Mouse (Mus musculus): ENCODE results near the gene Pak6. TPM values are rescaled to one million over a fixed set of nuclear protein-coding genes. Genes with fewer than 3 reads are reported as not detected.

The Pak6 gene
- polyA plus RNA-seq, 1 experiment: not detected

DNA sequence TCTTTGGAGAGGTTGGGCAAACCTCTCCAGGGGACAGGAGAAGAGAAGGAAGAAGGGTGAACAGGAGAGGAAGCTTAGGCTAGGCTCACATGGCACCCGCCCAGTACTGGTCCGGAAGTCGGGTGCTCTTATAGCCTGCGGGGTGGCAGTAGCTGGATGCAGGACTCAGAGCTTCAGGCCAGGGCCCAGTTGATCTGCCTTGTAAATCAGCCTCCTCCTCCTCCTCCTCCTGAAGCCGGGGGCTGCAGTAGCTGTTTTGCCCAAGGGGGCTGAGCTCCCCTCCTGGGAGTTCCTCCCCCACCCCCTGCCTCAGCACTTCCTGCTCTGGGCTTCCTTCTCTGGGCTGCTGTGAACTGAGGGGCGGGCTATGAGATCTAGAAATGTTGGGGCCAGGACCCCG is 65.2 kb downstream of the Pak6 start, which contains the start of gene Plcb2:
Gene Plcb2, minus strand, starts transcription at position 102 of the 400 bp plus-strand sequence.
- 45% methylated on average over 7 of the region's 7 CpGs for WGBS
- TF ChIP-seq CTCF (IDR thresholded peaks at IDR 0.05; ENCODE audit: insufficient read depth, low read depth, low read length) (no peak), POLR2A (IDR thresholded peaks at IDR 0.05; ENCODE audit: insufficient read depth, low read depth, low read length) (no peak)
- Histone ChIP-seq H3K4me3 (ENCODE audit: insufficient read depth, low read depth, low read length) (no peak within 1 kb of the TSS), H3K4me1 (ENCODE audit: control insufficient read depth, insufficient read depth, low read length) (peaks cover 24% of the 10 kb centered on the region), H3K27ac (ENCODE audit: insufficient read depth, low read depth, low read length) (no peak within 1 kb of the TSS)

DNA sequence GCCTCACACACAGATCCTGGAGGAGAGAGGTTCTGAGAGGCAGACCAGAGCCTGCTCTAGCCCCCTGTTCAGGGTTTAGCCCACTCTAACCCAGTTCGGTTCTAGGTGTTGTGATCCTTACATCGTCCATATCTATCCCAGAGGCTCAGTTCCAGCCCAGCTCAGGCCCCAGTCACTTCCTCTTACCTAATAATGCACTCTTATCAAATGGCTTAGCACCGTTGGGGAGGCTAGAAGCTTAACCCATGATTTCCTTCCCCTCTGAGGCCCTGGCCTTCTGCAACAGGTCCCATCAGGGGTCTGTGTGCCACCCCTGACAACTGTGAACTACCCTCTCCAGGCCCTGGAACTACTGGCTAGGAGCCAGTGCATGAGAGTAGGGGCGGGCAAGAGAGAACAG is 66.1 kb downstream of the Pak6 start:
- WGBS: 79% methylated on average over 4 of the region's 4 CpGs
- TF ChIP-seq POLR2A (IDR thresholded peaks at IDR 0.05; ENCODE audit: insufficient read depth, low read depth, low read length) (no peak), CTCF (IDR thresholded peaks at IDR 0.05; ENCODE audit: insufficient read depth, low read depth, low read length) (no peak)

DNA sequence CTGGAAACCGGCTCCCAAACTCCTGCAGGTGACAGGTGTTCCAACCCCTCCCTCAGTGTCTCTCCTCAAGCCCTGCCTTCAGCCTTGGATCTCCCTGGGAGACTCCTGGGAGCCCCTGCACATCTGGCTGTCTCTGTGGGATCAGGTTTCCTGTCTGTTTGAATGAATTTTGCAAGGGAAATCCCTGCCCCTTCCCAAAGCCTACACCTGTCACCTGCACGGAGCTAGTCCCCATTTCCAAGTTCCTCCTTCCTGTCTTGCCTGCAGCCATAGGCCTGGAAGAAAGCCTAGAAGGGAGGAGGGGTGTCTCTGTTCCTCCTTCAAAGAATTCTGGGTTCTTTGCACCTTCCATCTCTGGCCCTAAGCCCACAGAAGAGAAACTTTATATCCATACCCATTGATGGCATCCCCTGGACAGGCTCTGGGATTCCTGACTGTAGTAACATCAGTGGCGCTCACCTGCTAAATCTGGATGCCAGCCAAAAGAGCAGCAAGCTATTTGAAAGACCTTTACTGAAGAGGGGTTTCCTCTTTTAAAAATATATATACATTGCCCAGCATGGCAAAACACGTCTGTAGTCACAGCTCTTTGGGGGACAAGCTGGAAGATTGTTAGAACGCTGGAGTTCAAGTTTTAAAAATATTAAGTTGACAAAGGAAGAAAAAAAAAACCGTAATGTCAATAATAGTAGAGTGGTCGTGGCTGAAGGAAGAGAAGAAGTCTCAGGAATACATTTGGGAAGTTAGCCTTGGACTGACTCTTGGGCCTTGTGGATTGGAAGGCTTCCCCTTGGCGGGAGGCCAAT is 66.9 kb downstream of the Pak6 start:
- no peak overlapping the region for H3K4me3 ChIP-seq (ENCODE audit: insufficient read depth, low read depth, low read length)
- TF ChIP-seq CTCF (IDR thresholded peaks at IDR 0.05; ENCODE audit: insufficient read depth, low read depth, low read length) (no peak), POLR2A (IDR thresholded peaks at IDR 0.05; ENCODE audit: insufficient read depth, low read depth, low read length) (no peak)
- 35% methylated on average over 8 of the region's 8 CpGs for WGBS
- peaks cover 22% of the 10 kb centered on the region for H3K4me1 ChIP-seq (ENCODE audit: control insufficient read depth, insufficient read depth, low read length)
- no peak overlapping the region for H3K27ac ChIP-seq (ENCODE audit: insufficient read depth, low read depth, low read length)

More for the DNA sequence above, 66.1 kb downstream of the Pak6 start:
- no peak overlapping the region for H3K4me3 ChIP-seq (ENCODE audit: insufficient read depth, low read depth, low read length)
- H3K27ac ChIP-seq (ENCODE audit: insufficient read depth, low read depth, low read length): no peak overlapping the region
- peaks cover 22% of the 10 kb centered on the region for H3K4me1 ChIP-seq (ENCODE audit: control insufficient read depth, insufficient read depth, low read length)

DNA sequence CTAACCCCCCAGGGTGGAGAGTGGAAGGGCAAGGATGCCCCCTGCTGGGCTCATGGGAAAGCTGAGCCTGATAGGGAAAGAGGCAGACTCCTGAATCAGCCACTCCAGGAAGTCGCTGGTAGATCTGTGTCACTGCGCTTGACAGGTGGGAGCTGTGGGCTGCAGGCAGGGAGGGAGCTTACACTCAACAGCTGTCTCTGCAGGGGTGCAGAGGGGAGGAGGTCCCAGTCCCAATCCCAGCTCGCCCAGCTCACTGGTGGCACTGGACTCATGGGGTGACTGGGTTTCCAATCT is 67.5 kb downstream of the Pak6 start:
- H3K4me1 ChIP-seq (ENCODE audit: control insufficient read depth, insufficient read depth, low read length): peaks cover 22% of the 10 kb centered on the region
- no peak overlapping the region for H3K27ac ChIP-seq (ENCODE audit: insufficient read depth, low read depth, low read length)
- WGBS: 10% methylated on average over 3 of the region's 3 CpGs
- no peak overlapping the region for H3K4me3 ChIP-seq (ENCODE audit: insufficient read depth, low read depth, low read length)
- peak; percentile 90 for TF ChIP-seq CTCF (IDR thresholded peaks at IDR 0.05; ENCODE audit: insufficient read depth, low read depth, low read length)
- TF ChIP-seq POLR2A (IDR thresholded peaks at IDR 0.05; ENCODE audit: insufficient read depth, low read depth, low read length): no peak

DNA sequence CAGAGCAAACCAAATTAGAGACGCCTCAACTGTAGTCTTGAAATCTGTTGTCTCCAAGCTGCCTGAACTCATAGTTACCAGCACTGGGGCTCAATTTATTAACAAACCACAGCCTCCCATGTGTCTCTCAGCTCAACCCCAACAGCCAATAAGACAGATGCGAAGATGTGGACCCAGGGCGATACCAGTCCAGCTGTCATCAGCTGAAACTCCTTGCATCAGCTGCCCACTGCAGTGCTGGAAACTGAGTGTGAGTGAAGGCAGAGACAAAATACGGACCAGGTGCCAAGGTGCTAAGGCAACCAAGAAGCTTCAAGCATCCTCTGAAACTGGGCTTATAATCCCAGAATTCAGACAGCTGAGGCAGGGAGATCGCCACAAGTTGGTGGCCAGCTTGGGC is 68.9 kb downstream of the Pak6 start:
- Histone ChIP-seq H3K4me3 (ENCODE audit: insufficient read depth, low read depth, low read length) (no peak overlapping the region), H3K4me1 (ENCODE audit: control insufficient read depth, insufficient read depth, low read length) (peaks cover 22% of the 10 kb centered on the region), H3K27ac (ENCODE audit: insufficient read depth, low read depth, low read length) (no peak overlapping the region)
- no peak for TF ChIP-seq CTCF (IDR thresholded peaks at IDR 0.05; ENCODE audit: insufficient read depth, low read depth, low read length)
- TF ChIP-seq POLR2A (IDR thresholded peaks at IDR 0.05; ENCODE audit: insufficient read depth, low read depth, low read length): no peak
- WGBS: 70% methylated on average over 5 of the region's 5 CpGs

DNA sequence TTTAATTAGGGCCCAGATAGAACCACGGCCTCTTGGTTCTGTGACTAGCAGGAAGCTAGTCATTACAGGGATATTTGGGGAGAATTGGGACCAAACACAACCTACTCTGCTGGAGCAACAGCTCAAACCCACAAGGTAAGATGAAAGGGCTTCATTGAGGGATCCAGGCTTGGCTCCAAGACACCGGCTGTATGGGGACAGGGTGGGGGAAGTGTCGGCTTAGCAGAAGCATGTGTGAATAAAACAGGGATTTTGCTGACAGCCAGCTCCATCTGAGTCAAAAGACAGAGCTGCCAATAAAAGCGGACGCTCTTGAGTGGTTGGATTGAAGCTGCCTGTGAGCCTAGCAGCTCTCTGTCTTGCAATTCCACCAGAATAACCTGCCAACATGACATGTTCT is 70.2 kb downstream of the Pak6 start:
- 48% methylated on average over 5 of the region's 5 CpGs for WGBS
- TF ChIP-seq CTCF (IDR thresholded peaks at IDR 0.05; ENCODE audit: insufficient read depth, low read depth, low read length) (no peak), POLR2A (IDR thresholded peaks at IDR 0.05; ENCODE audit: insufficient read depth, low read depth, low read length) (no peak)
- Histone ChIP-seq H3K4me3 (ENCODE audit: insufficient read depth, low read depth, low read length) (no peak overlapping the region), H3K4me1 (ENCODE audit: control insufficient read depth, insufficient read depth, low read length) (peaks cover 17% of the 10 kb centered on the region), H3K27ac (ENCODE audit: insufficient read depth, low read depth, low read length) (no peak overlapping the region)

DNA sequence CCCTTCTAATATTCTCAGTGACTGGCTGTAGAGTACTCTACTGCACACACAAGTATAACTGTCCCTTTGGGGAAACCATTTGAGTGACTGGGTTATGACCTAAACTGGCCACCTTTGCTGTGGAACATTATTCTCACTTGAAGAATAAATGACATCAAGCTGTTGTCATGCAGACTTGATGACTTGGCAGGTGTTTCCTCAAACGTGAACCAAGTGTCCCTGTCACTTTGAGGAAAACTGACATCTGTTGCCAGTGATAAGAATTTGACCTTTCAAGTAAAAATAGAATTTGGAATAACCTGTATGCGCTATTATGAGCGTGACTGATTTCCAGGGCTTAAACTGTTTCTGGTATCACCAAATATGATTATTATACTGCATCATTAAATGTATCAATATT is 77.2 kb downstream of the Pak6 start:
- Histone ChIP-seq H3K27ac (ENCODE audit: insufficient read depth, low read depth, low read length) (no peak overlapping the region), H3K4me3 (ENCODE audit: insufficient read depth, low read depth, low read length) (no peak overlapping the region), H3K4me1 (ENCODE audit: control insufficient read depth, insufficient read depth, low read length) (peaks cover 6% of the 10 kb centered on the region)
- WGBS: 73% methylated on average over 3 of the region's 3 CpGs
- TF ChIP-seq POLR2A (IDR thresholded peaks at IDR 0.05; ENCODE audit: insufficient read depth, low read depth, low read length) (no peak), CTCF (IDR thresholded peaks at IDR 0.05; ENCODE audit: insufficient read depth, low read depth, low read length) (no peak)

DNA sequence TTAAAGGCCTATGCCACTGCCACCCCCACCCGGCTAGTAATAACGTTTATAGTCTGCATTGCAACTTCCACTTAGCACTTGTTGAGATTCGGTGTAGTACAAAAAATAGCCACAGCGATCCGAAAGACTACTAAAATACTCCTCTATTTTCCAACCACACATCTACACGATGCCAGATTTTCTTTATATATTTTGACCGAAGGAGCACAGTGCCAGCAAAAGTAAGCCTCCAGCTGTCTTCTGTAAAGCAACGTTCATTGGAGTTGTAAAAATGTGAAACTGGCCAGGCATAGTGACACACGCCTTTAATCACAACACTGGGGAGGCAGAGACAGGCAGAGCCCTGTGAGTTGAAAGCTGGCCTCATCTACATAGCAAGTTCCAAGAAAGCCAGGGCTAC is 78.1 kb downstream of the Pak6 start:
- no peak for TF ChIP-seq CTCF (IDR thresholded peaks at IDR 0.05; ENCODE audit: insufficient read depth, low read depth, low read length)
- no peak for TF ChIP-seq POLR2A (IDR thresholded peaks at IDR 0.05; ENCODE audit: insufficient read depth, low read depth, low read length)
- Histone ChIP-seq H3K27ac (ENCODE audit: insufficient read depth, low read depth, low read length) (no peak overlapping the region), H3K4me3 (ENCODE audit: insufficient read depth, low read depth, low read length) (no peak overlapping the region), H3K4me1 (ENCODE audit: control insufficient read depth, insufficient read depth, low read length) (peaks cover 6% of the 10 kb centered on the region)
- WGBS: 57% methylated on average over 9 of the region's 9 CpGs

DNA sequence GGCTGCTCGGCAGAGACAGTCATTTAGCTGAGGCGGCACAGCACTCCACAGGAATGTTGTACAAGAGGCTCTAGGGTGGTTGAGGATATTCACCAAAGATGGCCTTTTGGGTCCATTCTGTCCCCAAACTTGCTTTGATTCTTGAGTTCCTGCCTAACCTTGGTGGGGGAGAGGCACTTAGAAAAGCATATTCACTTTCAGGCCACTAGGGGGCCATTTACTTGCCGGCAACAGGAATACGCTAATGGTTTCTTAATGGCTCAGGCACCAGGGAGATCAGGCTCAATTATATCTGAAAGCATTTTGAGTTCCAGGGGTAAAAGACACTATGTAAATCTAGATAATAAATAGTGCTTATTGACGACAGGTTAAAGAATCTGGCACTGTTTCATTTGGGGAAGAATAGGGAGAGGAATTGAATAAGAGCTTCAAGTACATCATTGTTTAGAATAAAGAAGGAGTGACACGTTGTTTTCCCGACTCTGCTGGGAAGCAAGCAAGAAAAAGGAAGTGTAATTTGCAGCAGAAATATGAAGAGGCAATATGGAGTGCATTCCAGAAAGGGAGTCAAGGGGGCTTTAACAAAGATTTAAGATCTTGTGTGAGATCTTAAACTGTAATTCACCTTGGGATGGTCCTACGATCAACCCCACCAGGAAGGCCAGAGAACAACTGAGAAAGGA is 80.3 kb downstream of the Pak6 start:
- Histone ChIP-seq H3K27ac (ENCODE audit: insufficient read depth, low read depth, low read length) (no peak overlapping the region), H3K4me1 (ENCODE audit: control insufficient read depth, insufficient read depth, low read length) (peaks cover 8% of the 10 kb centered on the region), H3K4me3 (ENCODE audit: insufficient read depth, low read depth, low read length) (no peak overlapping the region)
- 24% methylated on average over 8 of the region's 8 CpGs for WGBS
- TF ChIP-seq POLR2A (IDR thresholded peaks at IDR 0.05; ENCODE audit: insufficient read depth, low read depth, low read length) (no peak), CTCF (IDR thresholded peaks at IDR 0.05; ENCODE audit: insufficient read depth, low read depth, low read length) (no peak)
